Mouse (Mus musculus) bone marrow, adult 2 months (tissue): Measurements from ENCODE around the gene Stk16.

ENCODE experiments used
- CTCF ChIP-seq: fragments of 200-500 bp; IDR thresholded peaks from 2 replicates; pipeline ENCODE4 v1.5.1; 2011; ENCODE audit warnings: low read length, control low read depth; ENCODE audit not compliant: control insufficient read depth, insufficient read depth
- POLR2A ChIP-seq: fragments of 200-500 bp; IDR thresholded peaks from 2 replicates; pipeline ENCODE4 v1.6.1; 2011; ENCODE audit warnings: low read depth, mild to moderate bottlenecking, control low read depth, low read length, borderline replicate concordance; ENCODE audit not compliant: control insufficient read depth

DNA sequence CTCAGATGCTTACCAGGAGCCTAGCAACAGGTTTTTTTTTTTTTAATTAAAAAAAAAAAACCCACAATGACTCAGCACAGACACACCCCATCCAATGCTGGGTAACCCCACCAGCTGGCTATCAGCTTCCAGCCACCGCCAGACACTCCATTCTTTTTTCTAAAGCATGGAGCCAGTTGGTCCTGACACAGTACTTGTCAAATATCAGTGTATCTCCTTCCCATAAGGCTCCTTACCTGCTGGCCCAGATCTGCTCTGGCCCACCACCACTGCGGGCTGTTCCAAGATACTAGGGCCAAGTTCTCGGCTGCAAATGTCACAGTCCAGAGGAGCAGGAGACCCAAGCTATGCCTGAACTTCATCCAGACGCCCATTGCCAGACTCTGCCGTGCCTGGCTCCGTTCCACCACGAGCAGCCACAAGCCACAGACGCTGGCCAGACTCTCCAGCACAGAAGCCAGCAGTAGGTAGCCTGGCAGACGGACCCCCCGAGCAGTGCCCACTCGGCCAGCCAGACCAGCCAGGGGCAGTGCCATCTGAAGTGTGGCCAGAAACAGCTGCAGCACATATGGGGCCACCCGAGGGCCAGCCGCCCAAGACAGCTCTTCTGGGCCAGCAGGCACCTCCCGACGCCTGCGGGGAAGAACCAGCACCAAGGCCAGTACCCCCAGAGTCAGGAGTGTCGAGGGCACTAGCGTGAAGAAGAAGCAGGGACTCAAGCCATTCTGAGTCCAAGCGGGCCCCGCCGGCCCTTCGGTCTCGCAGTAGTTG is 31.1 kb upstream of the Stk16 start:
- TF ChIP-seq POLR2A (no peak), CTCF (no peak)
